Mouse (Mus musculus) MEL (cell line): ENCODE results near the gene Rragb. TPM values are rescaled to one million over a fixed set of nuclear protein-coding genes. Genes with fewer than 3 reads are reported as not detected.
"Not testable (repeated sequence)": the region's sequence is repeated elsewhere in the genome, so short reads cannot be mapped to it uniquely, and the experiment has no call there.

ENCODE experiments used
- DNase-seq: peaks from one replicate; pipeline ENCODE4 v3.0.0; 2011; ENCODE audit warnings: low read depth, low spot score
- H3K27ac ChIP-seq: 2 replicates; pipeline ENCODE4 v1.5.1; 2012; ENCODE audit warnings: low read depth, mild to moderate bottlenecking, control low read depth, low read length, moderate library complexity; ENCODE audit not compliant: control insufficient read depth
- H3K27me3 ChIP-seq, 2 experiments: fragments of 150-350 bp in 1 of 2; sonication (generic) in 1 of 2; 2 replicates each; pipeline ENCODE4 v1.6.1; 2012; ENCODE audit warnings: low read length in 2 of 2, mild to moderate bottlenecking in 2 of 2, improper control_type of control experiment in 1 of 2, moderate library complexity in 1 of 2; ENCODE audit not compliant: insufficient read depth in 2 of 2, control insufficient read depth in 1 of 2
- H3K36me3 ChIP-seq, 2 experiments: 2 replicates each; pipeline ENCODE4 v1.6.1; 2012 to 2014; ENCODE audit warnings: low read length in 2 of 2, improper control_type of control experiment in 1 of 2, inconsistent platforms in 1 of 2, mild to moderate bottlenecking in 1 of 2; ENCODE audit not compliant: insufficient read depth in 2 of 2, control insufficient read depth in 1 of 2
- H3K4me1 ChIP-seq, 2 experiments: fragments of 150-350 bp in 1 of 2; sonication (generic) in 1 of 2; 2 replicates each; pipeline ENCODE4 v1.6.1; 2012; ENCODE audit warnings: low read length in 2 of 2, improper control_type of control experiment in 1 of 2, mild to moderate bottlenecking in 1 of 2; ENCODE audit not compliant: insufficient read depth in 2 of 2, control insufficient read depth in 1 of 2
- H3K4me3 ChIP-seq, 2 experiments: fragments of 150-350 bp in 1 of 2; sonication (generic) in 1 of 2; 2 replicates each; pipeline ENCODE4 v1.5.1; 2012; ENCODE audit warnings: low read depth in 2 of 2, low read length in 2 of 2, mild to moderate bottlenecking in 2 of 2, moderate library complexity in 2 of 2, control low read depth in 1 of 2, improper control_type of control experiment in 1 of 2; ENCODE audit not compliant: control insufficient read depth in 1 of 2, insufficient read depth in 1 of 2
- H3K79me2 ChIP-seq: 2 replicates; pipeline ENCODE4 v1.6.1; 2012; ENCODE audit warnings: mild to moderate bottlenecking, low read length, moderate library complexity; ENCODE audit not compliant: control insufficient read depth, poor library complexity, insufficient read depth
- H3K9ac ChIP-seq: 2 replicates; pipeline ENCODE4 v1.6.1; 2012; ENCODE audit warnings: low read depth, mild to moderate bottlenecking, control low read depth, low read length, moderate library complexity; ENCODE audit not compliant: control insufficient read depth, poor library complexity, severe bottlenecking
- H3K9me3 ChIP-seq: fragments of 150-350 bp; sonication (generic); replicated peaks from 2 replicates; pipeline ENCODE4 v1.6.1; 2012; ENCODE audit warnings: mild to moderate bottlenecking, low read length, improper control_type of control experiment, moderate library complexity; ENCODE audit not compliant: insufficient read depth
- CHD2 ChIP-seq: IDR thresholded peaks from 2 replicates; pipeline ENCODE4 v1.6.1; 2011; ENCODE audit warnings: low read length, improper control_type of control experiment
- CTCF ChIP-seq, 3 experiments: IDR thresholded peaks in 2 of 3; conservative IDR thresholded peaks in 1 of 3; 2 replicates each; pipeline ENCODE4 v1.5.1; 2011 to 2012; ENCODE audit warnings: low read length in 3 of 3, low read depth in 2 of 3, mild to moderate bottlenecking in 2 of 3, improper control_type of control experiment in 1 of 3, inconsistent platforms in 1 of 3, mixed read lengths in 1 of 3, moderate library complexity in 1 of 3; ENCODE audit not compliant: control insufficient read depth in 1 of 3, insufficient read depth in 1 of 3, poor library complexity in 1 of 3, severe bottlenecking in 1 of 3
- RAD21 ChIP-seq: IDR thresholded peaks from 2 replicates; pipeline ENCODE4 v1.6.1; 2011; ENCODE audit warnings: mild to moderate bottlenecking, low read depth, low read length, improper control_type of control experiment
- SIN3A ChIP-seq: IDR thresholded peaks from 2 replicates; pipeline ENCODE4 v1.6.1; 2012; ENCODE audit warnings: low read length, improper control_type of control experiment, inconsistent platforms
- TCF12 ChIP-seq: IDR thresholded peaks from 2 replicates; pipeline ENCODE4 v1.6.1; 2014; ENCODE audit warnings: low read depth, mild to moderate bottlenecking, inconsistent platforms, low read length, improper control_type of control experiment, moderate library complexity
- ZC3H11A ChIP-seq: IDR thresholded peaks from 2 replicates; pipeline ENCODE4 v1.6.1; 2012; ENCODE audit warnings: low read depth, mild to moderate bottlenecking, inconsistent platforms, low read length, improper control_type of control experiment
- polyA plus RNA-seq, 2 experiments: library from polyadenylated mRNA; stranded (reverse) in 1 of 2; unstranded in 1 of 2; fragments of >175 nt in 1 of 2; fragments of >200 nt in 1 of 2; gene quantifications; 2 replicates each; pipeline versions ENCODE4 v1.2.1 to v1.2.4; 2012; ENCODE audit warnings: low replicate concordance in 2 of 2, low read depth in 1 of 2; ENCODE audit not compliant: insufficient read length in 2 of 2, insufficient read depth in 1 of 2, missing spikeins in 1 of 2
- total RNA-seq: library from RNA; depleted of rRNA; stranded (reverse); fragments of 300-350 nt; gene quantifications from 2 replicates; pipeline ENCODE4 v1.2.3, GENCODE M21; 2012; rRNA removed

Gene Rragb
- total and polyA plus RNA-seq, 3 experiments = not detected

GRCm38 (mm10) chrX:153199185-153199584 lies 59.4 kb downstream of the Rragb start:
- not testable (repeated sequence) for H3K4me3 ChIP-seq, H3K9ac ChIP-seq, H3K36me3 ChIP-seq, H3K27me3 ChIP-seq, H3K79me2 ChIP-seq, H3K27ac ChIP-seq, H3K9me3 ChIP-seq, H3K4me1 ChIP-seq
- peak in 1 of 3 experiments; percentile 15; a peak in 1 of 6 replicates for TF ChIP-seq CTCF (IDR thresholded peaks at IDR 0.05 in 2 of 3, conservative IDR thresholded peaks at IDR 0.05 in 1 of 3; ENCODE audit: control insufficient read depth in 1 of 3, insufficient read depth in 1 of 3, low read depth in 2 of 3, low read length in 3 of 3, poor library complexity in 1 of 3, severe bottlenecking in 1 of 3)
- peak; percentile 3 for DNase-seq

- Histone ChIP-seq H3K36me3 (no peaks in the 10 kb centered on the region), H3K4me1 (no peaks in the 10 kb centered on the region), H3K4me3 (no peak overlapping the region), H3K27me3 (no peaks in the 10 kb centered on the region)
- no peak for TF ChIP-seq SIN3A
- no peak for TF ChIP-seq RAD21
- TF ChIP-seq CHD2 = no peak
- TF ChIP-seq TCF12 = no peak
- TF ChIP-seq ZC3H11A = no peak
- TF ChIP-seq, all 39 proteins: peak for 0
- no peaks in the 10 kb centered on the region for H3K9me3 ChIP-seq
- H3K9ac ChIP-seq = no peak overlapping the region
- DNase-seq = no peak
- H3K27ac ChIP-seq = no peak overlapping the region
- H3K79me2 ChIP-seq = no peaks in the 10 kb centered on the region
These were observed 71.3 kb downstream of the Rragb start for GRCm38 (mm10) chrX:153211101-153211500.

Other genes with a start within 250 kb of the Rragb start
- not detected in 2 replicates for gene Usp51, start 133.5 kb upstream of the Rragb start, total RNA-seq
- gene Usp51, start 133.5 kb upstream of the Rragb start, polyA plus RNA-seq = not detected
- gene Mageh1, start 102.4 kb upstream of the Rragb start, total RNA-seq = not detected in 2 replicates
- gene Mageh1, start 102.4 kb upstream of the Rragb start, polyA plus RNA-seq = not detected
- not detected in 2 replicates for gene Foxr2, start 21.2 kb upstream of the Rragb start, total RNA-seq
- gene Foxr2, start 21.2 kb upstream of the Rragb start, polyA plus RNA-seq = not detected
- gene Klf8, start 97.5 kb downstream of the Rragb start, total RNA-seq = not detected in 2 replicates
- not detected for gene Klf8, start 97.5 kb downstream of the Rragb start, polyA plus RNA-seq